Mouse (Mus musculus): ENCODE results near the gene Spag17. TPM values are rescaled to one million over a fixed set of nuclear protein-coding genes. Genes with fewer than 3 reads are reported as not detected.
"Not testable (repeated sequence)": the region's sequence is repeated elsewhere in the genome, so short reads cannot be mapped to it uniquely, and the experiment has no call there.

Spag17 gene
- polyA plus RNA-seq, 1 experiment from 2014 or later, result 0.60 TPM

DNA sequence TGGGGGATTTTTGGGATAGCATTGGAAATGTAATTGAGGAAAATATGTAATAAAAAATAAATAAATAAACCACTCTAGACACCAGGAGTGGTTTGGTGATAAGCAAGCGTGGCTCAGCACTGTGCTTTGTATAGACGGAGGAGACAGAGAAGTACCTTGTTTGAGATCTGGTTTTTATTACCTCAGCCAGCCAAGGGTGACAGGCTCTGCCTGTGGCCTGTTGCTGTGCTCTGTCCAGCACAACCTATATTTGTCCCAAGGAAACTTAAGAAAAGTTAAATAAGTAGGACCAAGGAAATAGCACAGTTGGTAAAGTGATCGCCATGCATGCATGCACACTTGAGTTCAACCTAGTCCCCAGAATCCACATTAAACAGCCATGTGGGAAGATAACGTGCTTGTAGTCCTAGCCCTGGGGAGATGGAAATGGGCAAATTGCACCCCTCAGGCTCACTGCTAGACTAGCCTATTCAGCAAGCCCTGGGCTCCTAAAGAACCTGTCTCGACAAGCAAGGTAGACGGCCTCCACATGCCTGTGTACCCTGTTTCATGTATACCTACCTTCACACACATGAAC is 1.1 kb upstream of the Spag17 start:
- H3K9me3 ChIP-seq (ENCODE audit: low read length), result no peaks in the 10 kb centered on the region
- no peak overlapping the region for H3K4me3 ChIP-seq (ENCODE audit: low read length)
- no peaks in the 10 kb centered on the region for H3K27me3 ChIP-seq (ENCODE audit: insufficient read depth, low read length)
- peak; percentile 89 for ATAC-seq (ENCODE audit: low FRiP score, low TSS enrichment)
- WGBS, result 66% methylated on average over 6 of the region's 6 CpGs
- no peak overlapping the region for H3K9ac ChIP-seq (replicated peaks; ENCODE audit: low read length)
- H3K27ac ChIP-seq (ENCODE audit: low read length), result no peak overlapping the region
- H3K4me2 ChIP-seq (replicated peaks; ENCODE audit: low read depth, low read length), result no peak overlapping the region
- H3K36me3 ChIP-seq (ENCODE audit: insufficient read depth, low read length), result no peaks in the 10 kb centered on the region
- H3K4me1 ChIP-seq (ENCODE audit: insufficient read depth, low read length), result 0 out of 2 replicates have a peak, but pooled peaks cover 6% of the 10 kb centered on the region

DNA sequence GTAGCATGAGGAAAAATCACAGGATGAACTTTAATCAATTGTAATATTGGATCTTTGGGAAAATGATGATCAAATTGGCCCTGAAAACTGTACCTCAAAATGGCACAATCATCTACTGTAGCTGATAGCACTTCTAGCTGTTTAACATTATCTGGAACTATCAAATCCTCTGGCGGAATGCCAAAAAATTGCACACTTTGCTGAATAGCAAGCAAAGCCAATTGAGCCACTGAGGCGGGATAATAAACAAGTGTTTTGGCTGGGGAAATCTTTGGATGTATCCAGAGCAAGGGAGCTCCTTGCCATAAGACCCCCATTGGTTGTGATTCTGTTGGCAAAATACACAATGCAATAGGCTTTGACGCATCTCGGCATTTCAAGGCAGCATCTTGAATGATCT is 9.5 kb downstream of the Spag17 start:
- H3K27me3 ChIP-seq (ENCODE audit: insufficient read depth, low read length); ATAC-seq (ENCODE audit: low FRiP score, low TSS enrichment); H3K9ac ChIP-seq (replicated peaks; ENCODE audit: low read length); H3K4me2 ChIP-seq (replicated peaks; ENCODE audit: low read depth, low read length); H3K4me3 ChIP-seq (ENCODE audit: low read length); H3K36me3 ChIP-seq (ENCODE audit: insufficient read depth, low read length); H3K27ac ChIP-seq (ENCODE audit: low read length); H3K4me1 ChIP-seq (ENCODE audit: insufficient read depth, low read length): not testable (repeated sequence)
- 98% methylated on average over 4 of the region's 4 CpGs for WGBS
- peaks cover 17% of the 10 kb centered on the region for H3K9me3 ChIP-seq (ENCODE audit: low read length)

- no peaks in the 10 kb centered on the region for H3K4me1 ChIP-seq (ENCODE audit: insufficient read depth, low read length)
- H3K27ac ChIP-seq (ENCODE audit: low read length), result no peak overlapping the region
- no peaks in the 10 kb centered on the region for H3K36me3 ChIP-seq (ENCODE audit: insufficient read depth, low read length)
- H3K9me3 ChIP-seq (ENCODE audit: low read length), result peaks cover under 1% of the 10 kb centered on the region; the same call in 1 of the 2 replicates
- H3K4me2 ChIP-seq (replicated peaks; ENCODE audit: low read depth, low read length), result no peak overlapping the region
- no peak overlapping the region for H3K9ac ChIP-seq (replicated peaks; ENCODE audit: low read length)
- no peak overlapping the region for H3K4me3 ChIP-seq (ENCODE audit: low read length)
- no peaks in the 10 kb centered on the region for H3K27me3 ChIP-seq (ENCODE audit: insufficient read depth, low read length)
- ATAC-seq (ENCODE audit: low FRiP score, low TSS enrichment), result no peak
- 86% methylated on average over 8 of the region's 8 CpGs for WGBS
Observed at GRCm38 (mm10) chr3:99913809-99914439, 28.7 kb downstream of the Spag17 start.

DNA sequence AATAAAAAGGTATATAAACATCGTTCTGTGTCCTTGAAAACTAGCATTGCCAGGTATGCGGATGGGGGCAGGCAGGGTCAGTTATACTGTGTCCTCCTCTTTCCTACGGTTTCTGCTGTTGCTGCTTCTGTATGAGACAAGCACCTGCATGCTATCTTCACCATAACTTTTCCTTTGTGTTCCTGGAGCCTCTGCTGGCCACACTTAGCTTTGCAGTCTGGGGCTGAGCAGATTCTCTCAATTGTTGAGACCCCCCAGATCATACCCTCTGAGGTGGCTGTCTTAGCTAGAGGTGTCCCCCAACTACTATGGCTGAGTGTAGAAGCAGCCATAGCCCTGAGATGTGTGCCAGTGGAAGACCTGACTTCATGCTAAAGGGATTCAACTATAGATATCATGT is 37.7 kb downstream of the Spag17 start:
- Histone ChIP-seq H3K36me3 (ENCODE audit: insufficient read depth, low read length) (no peaks in the 10 kb centered on the region), H3K27me3 (ENCODE audit: insufficient read depth, low read length) (no peaks in the 10 kb centered on the region; the same call in 1 of the 2 replicates), H3K9ac (replicated peaks; ENCODE audit: low read length) (no peak overlapping the region), H3K4me3 (ENCODE audit: low read length) (no peak overlapping the region), H3K9me3 (ENCODE audit: low read length) (no peaks in the 10 kb centered on the region), H3K4me2 (replicated peaks; ENCODE audit: low read depth, low read length) (no peak overlapping the region), H3K4me1 (ENCODE audit: insufficient read depth, low read length) (no peaks in the 10 kb centered on the region), H3K27ac (ENCODE audit: low read length) (no peak overlapping the region)
- no peak for ATAC-seq (ENCODE audit: low FRiP score, low TSS enrichment)
- WGBS, result 81% methylated on average over 3 of the region's 3 CpGs

DNA sequence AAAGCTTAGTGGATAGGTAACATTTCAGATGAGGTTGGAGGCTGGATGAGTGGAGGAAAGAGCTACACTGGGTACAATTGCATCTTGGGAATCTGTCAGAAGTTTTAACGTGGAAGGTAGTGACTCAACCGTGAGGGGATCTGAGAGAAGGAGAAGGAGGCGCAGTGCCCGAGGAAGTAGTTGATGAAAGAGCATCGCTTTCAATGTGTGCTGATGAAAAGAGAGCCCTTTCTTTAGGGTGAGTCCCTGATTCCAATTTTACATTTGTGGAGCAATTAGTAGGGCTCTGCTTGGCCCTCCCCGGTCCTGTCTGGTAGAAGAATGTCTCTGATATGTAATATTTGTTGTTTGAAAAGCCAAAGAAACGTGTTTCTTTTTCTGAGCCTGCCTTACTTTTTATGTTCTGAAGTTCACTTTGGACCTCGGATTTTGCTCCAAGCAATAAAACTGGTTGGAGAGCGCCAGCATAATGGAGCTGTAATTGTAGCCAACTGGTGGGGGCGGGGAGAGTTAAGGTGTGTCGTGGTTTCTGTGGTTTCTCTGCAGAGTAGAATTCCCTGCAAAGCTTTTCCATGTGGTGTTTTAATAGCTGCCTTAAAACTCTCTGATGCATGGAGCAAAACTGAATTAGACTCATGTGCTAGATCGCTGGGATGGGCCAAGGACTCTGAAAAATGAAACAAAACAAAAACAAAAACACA is 45.9 kb downstream of the Spag17 start:
- ATAC-seq (ENCODE audit: low FRiP score, low TSS enrichment), result peak; percentile 51; the same call in 1 of the 2 replicates
- WGBS, result 39% methylated on average over 12 of the region's 12 CpGs
- Histone ChIP-seq H3K4me1 (ENCODE audit: insufficient read depth, low read length) (no peaks in the 10 kb centered on the region), H3K27ac (ENCODE audit: low read length) (no peak overlapping the region), H3K36me3 (ENCODE audit: insufficient read depth, low read length) (no peaks in the 10 kb centered on the region), H3K9ac (replicated peaks; ENCODE audit: low read length) (no peak overlapping the region), H3K4me2 (replicated peaks; ENCODE audit: low read depth, low read length) (no peak overlapping the region), H3K27me3 (ENCODE audit: insufficient read depth, low read length) (no peaks in the 10 kb centered on the region), H3K9me3 (ENCODE audit: low read length) (no peaks in the 10 kb centered on the region), H3K4me3 (ENCODE audit: low read length) (no peak overlapping the region)

- no peaks in the 10 kb centered on the region for H3K4me1 ChIP-seq (ENCODE audit: insufficient read depth, low read length)
- H3K9me3 ChIP-seq (ENCODE audit: low read length), result no peaks in the 10 kb centered on the region
- no peak overlapping the region for H3K4me3 ChIP-seq (ENCODE audit: low read length)
- 27% methylated on average over 1 of the region's 1 CpGs for WGBS
- no peaks in the 10 kb centered on the region for H3K36me3 ChIP-seq (ENCODE audit: insufficient read depth, low read length)
- no peak overlapping the region for H3K4me2 ChIP-seq (replicated peaks; ENCODE audit: low read depth, low read length)
- H3K27ac ChIP-seq (ENCODE audit: low read length), result no peak overlapping the region
- H3K9ac ChIP-seq (replicated peaks; ENCODE audit: low read length), result no peak overlapping the region
- no peaks in the 10 kb centered on the region for H3K27me3 ChIP-seq (ENCODE audit: insufficient read depth, low read length)
- peak; percentile 67; the same call in 1 of the 2 replicates for ATAC-seq (ENCODE audit: low FRiP score, low TSS enrichment)
Observed at GRCm38 (mm10) chr3:99936159-99936558, 51.0 kb downstream of the Spag17 start.

GRCm38 (mm10) chr3:99938611-99939286 is 53.5 kb downstream of the Spag17 start:
- Histone ChIP-seq H3K4me1 (ENCODE audit: insufficient read depth, low read length) (no peaks in the 10 kb centered on the region), H3K9ac (replicated peaks; ENCODE audit: low read length) (no peak overlapping the region), H3K4me3 (ENCODE audit: low read length) (no peak overlapping the region), H3K36me3 (ENCODE audit: insufficient read depth, low read length) (no peaks in the 10 kb centered on the region), H3K9me3 (ENCODE audit: low read length) (no peaks in the 10 kb centered on the region), H3K27ac (ENCODE audit: low read length) (no peak overlapping the region), H3K4me2 (replicated peaks; ENCODE audit: low read depth, low read length) (no peak overlapping the region), H3K27me3 (ENCODE audit: insufficient read depth, low read length) (no peaks in the 10 kb centered on the region)
- no peak for ATAC-seq (ENCODE audit: low FRiP score, low TSS enrichment)
- 34% methylated on average over 8 of the region's 8 CpGs for WGBS

DNA sequence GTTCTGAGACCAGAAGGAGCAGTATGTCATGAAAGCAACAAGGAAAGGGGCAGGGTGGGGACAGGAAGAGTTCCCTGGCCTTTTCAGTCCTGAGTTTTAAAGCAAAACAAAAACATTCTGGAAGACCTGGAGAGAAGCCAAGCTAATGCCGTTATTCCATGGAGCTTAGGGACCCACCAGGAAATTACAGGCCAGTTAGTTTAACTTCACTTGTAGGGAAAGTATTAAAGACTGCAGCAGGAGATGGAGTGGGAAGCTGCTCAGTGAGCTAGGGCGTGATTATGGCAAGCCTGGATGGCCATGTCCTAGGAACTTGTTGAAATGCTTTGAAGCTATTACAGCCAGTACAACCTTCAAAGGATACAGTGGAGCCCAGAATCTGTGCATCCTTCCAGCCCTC is 60.0 kb downstream of the Spag17 start:
- Histone ChIP-seq H3K36me3 (ENCODE audit: insufficient read depth, low read length) (no peaks in the 10 kb centered on the region), H3K4me1 (ENCODE audit: insufficient read depth, low read length) (no peaks in the 10 kb centered on the region), H3K9ac (replicated peaks; ENCODE audit: low read length) (no peak overlapping the region), H3K27me3 (ENCODE audit: insufficient read depth, low read length) (no peaks in the 10 kb centered on the region), H3K4me2 (replicated peaks; ENCODE audit: low read depth, low read length) (no peak overlapping the region), H3K27ac (ENCODE audit: low read length) (no peak overlapping the region), H3K4me3 (ENCODE audit: low read length) (no peak overlapping the region), H3K9me3 (ENCODE audit: low read length) (no peaks in the 10 kb centered on the region)
- ATAC-seq (ENCODE audit: low FRiP score, low TSS enrichment), result no peak
- WGBS, result 42% methylated on average over 2 of the region's 2 CpGs

GRCm38 (mm10) chr3:99954039-99954602 is 68.9 kb downstream of the Spag17 start:
- Histone ChIP-seq H3K4me3 (ENCODE audit: low read length) (no peak overlapping the region), H3K4me2 (replicated peaks; ENCODE audit: low read depth, low read length) (no peak overlapping the region), H3K27me3 (ENCODE audit: insufficient read depth, low read length) (no peaks in the 10 kb centered on the region), H3K9me3 (ENCODE audit: low read length) (no peaks in the 10 kb centered on the region), H3K4me1 (ENCODE audit: insufficient read depth, low read length) (no peaks in the 10 kb centered on the region), H3K9ac (replicated peaks; ENCODE audit: low read length) (no peak overlapping the region), H3K27ac (ENCODE audit: low read length) (no peak overlapping the region), H3K36me3 (ENCODE audit: insufficient read depth, low read length) (no peaks in the 10 kb centered on the region)
- ATAC-seq (ENCODE audit: low FRiP score, low TSS enrichment), result no peak
- 52% methylated on average over 9 of the region's 9 CpGs for WGBS
